Mouse (Mus musculus) neutrophil, adult 5-6 weeks (primary cell): ENCODE measurements around the gene Cdk15. TPM values are rescaled to one million over a fixed set of nuclear protein-coding genes. Genes with fewer than 3 reads are reported as not detected.
A peak's percentile ranks its signal among the peaks of the same experiment; 100 is the strongest.

Experiments used
- ATAC-seq: fragments of 151-379, 151-347 bp; 2 replicates; pipeline ENCODE4 v1.8.0; 2017; ENCODE audit warnings: mild to moderate bottlenecking, moderate TSS enrichment; ENCODE audit not compliant: insufficient number of reproducible peaks, poor library complexity, low FRiP score, severe bottlenecking; ENCODE audit errors: extremely low read depth
- total RNA-seq: library from RNA; stranded (forward); fragments of 200-1000 nt; gene quantifications from 2 replicates; pipeline ENCODE4 v1.2.3, GENCODE M21; 2017

The Cdk15 gene
- not detected in 2 replicates for total RNA-seq

GRCm38 (mm10) chr1:59256751-59257231 is at the start of gene Cdk15:
Gene Cdk15 (plus strand): TSS chr1:59256906.
- ATAC-seq: no peak

- ATAC-seq: no peak
Measured at GRCm38 (mm10) chr1:59208331-59208730, 48.4 kb upstream of the Cdk15 start.

GRCm38 (mm10) chr1:59211651-59212050 is 45.1 kb upstream of the Cdk15 start:
- ATAC-seq: no peak

- ATAC-seq: no peak
Measured at GRCm38 (mm10) chr1:59212076-59212779, 44.5 kb upstream of the Cdk15 start.

- no peak for ATAC-seq
Measured at GRCm38 (mm10) chr1:59212951-59213350, 43.8 kb upstream of the Cdk15 start.

GRCm38 (mm10) chr1:59215446-59215845 is 41.3 kb upstream of the Cdk15 start:
- no peak for ATAC-seq

GRCm38 (mm10) chr1:59220371-59220770 is 36.3 kb upstream of the Cdk15 start:
- no peak for ATAC-seq

- no peak for ATAC-seq
Measured at GRCm38 (mm10) chr1:59221591-59221990, 35.1 kb upstream of the Cdk15 start.

- no peak for ATAC-seq
Measured at GRCm38 (mm10) chr1:59222101-59222825, 34.4 kb upstream of the Cdk15 start.

GRCm38 (mm10) chr1:59228552-59228951 is 28.2 kb upstream of the Cdk15 start:
- ATAC-seq: no peak

GRCm38 (mm10) chr1:59229187-59229586 is 27.5 kb upstream of the Cdk15 start:
- ATAC-seq: no peak

- peak; percentile 94 for ATAC-seq
Measured at GRCm38 (mm10) chr1:59236856-59237441, 19.8 kb upstream of the Cdk15 start, which contains the start of gene Als2. Gene Als2 (minus strand): TSS chr1:59237231.

- peak; percentile 59; the same call in 1 of the 2 replicates for ATAC-seq
Measured at GRCm38 (mm10) chr1:59237614-59238211, 19.0 kb upstream of the Cdk15 start.

- no peak for ATAC-seq
Measured at GRCm38 (mm10) chr1:59243770-59244169, 12.9 kb upstream of the Cdk15 start.

- ATAC-seq: no peak
Measured at GRCm38 (mm10) chr1:59247602-59248001, 9.1 kb upstream of the Cdk15 start.

GRCm38 (mm10) chr1:59252762-59253161 is 3.9 kb upstream of the Cdk15 start:
- ATAC-seq: no peak

GRCm38 (mm10) chr1:59253301-59253909 is 3.3 kb upstream of the Cdk15 start:
- ATAC-seq: no peak

GRCm38 (mm10) chr1:59257736-59258135 is 1.0 kb downstream of the Cdk15 start:
- ATAC-seq: no peak

- no peak for ATAC-seq
Measured at GRCm38 (mm10) chr1:59268931-59269330, 12.2 kb downstream of the Cdk15 start.
